Mouse (Mus musculus) heart, embryonic 14.5 days (tissue): ENCODE results near the gene Sept6. TPM values are rescaled to one million over a fixed set of nuclear protein-coding genes. Genes with fewer than 3 reads are reported as not detected.

Experiments used
- ATAC-seq: fragments of 200-750 bp; cut with Nextera tagmentation; 2 replicates; pipeline ENCODE4 v1.8.0; 2017; ENCODE audit warnings: low read depth, moderate TSS enrichment; ENCODE audit not compliant: insufficient number of reproducible peaks, insufficient read depth, low FRiP score
- H3K27ac ChIP-seq, 2 experiments: fragments of 200-500 bp in 1 of 2; fragments of 300-500 bp in 1 of 2; sonication (generic) in 1 of 2; replicated peaks in 1 of 2; 2 replicates each; pipeline ENCODE4 v1.5.1; 2012 to 2014; ENCODE audit warnings: low read depth in 2 of 2, low read length in 2 of 2, control low read depth in 1 of 2, mild to moderate bottlenecking in 1 of 2, mixed read lengths in 1 of 2; ENCODE audit not compliant: control insufficient read depth in 1 of 2, insufficient read depth in 1 of 2
- H3K27me3 ChIP-seq: fragments of 300-500 bp; sonication (generic); 2 replicates; pipeline ENCODE4 v1.6.1; 2014; ENCODE audit warnings: mild to moderate bottlenecking, low read length, control low read depth; ENCODE audit not compliant: control insufficient read depth, insufficient read depth
- H3K36me3 ChIP-seq: fragments of 300-500 bp; sonication (generic); 2 replicates; pipeline ENCODE4 v1.6.1; 2014; ENCODE audit warnings: mild to moderate bottlenecking, control low read depth, low read length, mixed read lengths; ENCODE audit not compliant: control insufficient read depth, insufficient read depth
- H3K4me1 ChIP-seq, 2 experiments: fragments of 200-500 bp in 1 of 2; fragments of 300-500 bp in 1 of 2; sonication (generic) in 1 of 2; 2 replicates each; pipeline ENCODE4 v1.6.1; 2012 to 2014; ENCODE audit warnings: low read length in 2 of 2, control low read depth in 1 of 2, mixed read lengths in 1 of 2; ENCODE audit not compliant: control insufficient read depth in 2 of 2, insufficient read depth in 2 of 2
- H3K4me2 ChIP-seq: fragments of 300-500 bp; sonication (generic); 2 replicates; pipeline ENCODE4 v1.6.1; 2014; ENCODE audit warnings: mild to moderate bottlenecking, low read length
- H3K4me3 ChIP-seq, 2 experiments: fragments of 200-500 bp in 1 of 2; fragments of 300-500 bp in 1 of 2; sonication (generic) in 1 of 2; 2 replicates each; pipeline ENCODE4 v1.5.1; 2012 to 2014; ENCODE audit warnings: low read length in 2 of 2, mild to moderate bottlenecking in 2 of 2, control low read depth in 1 of 2, low read depth in 1 of 2, moderate library complexity in 1 of 2; ENCODE audit not compliant: control insufficient read depth in 1 of 2, insufficient read depth in 1 of 2
- H3K9ac ChIP-seq: fragments of 300-500 bp; sonication (generic); 2 replicates; pipeline ENCODE4 v1.6.1; 2014; ENCODE audit warnings: mild to moderate bottlenecking, low read length
- H3K9me3 ChIP-seq: fragments of 300-500 bp; sonication (generic); 2 replicates; pipeline ENCODE4 v1.6.1; 2016; ENCODE audit warnings: low read length, control low read depth; ENCODE audit not compliant: control insufficient read depth
- WGBS: fragments of 180-500 bp; shearing (Covaris S2); extraction: QIAGEN DNeasy Blood & Tissue Kit; methylation state at CpG from one replicate; pipeline ENCODE4 v1.1.7; 2014; 5-methylcytosine and 5-hydroxymethylcytosine counted together
- polyA plus RNA-seq: library from polyadenylated mRNA; unstranded; fragments of >200 nt; fragmentation: Nextera tagmentation; extraction: Ambion mirVana; gene quantifications from 2 replicates; pipeline ENCODE4 v1.2.1, GENCODE M21; 2014

Gene Sept6
- polyA plus RNA-seq, 1 experiment from 2014 or later: 55.9 TPM

- H3K27ac ChIP-seq: no peak overlapping the region
- peaks cover 17% of the 10 kb centered on the region for H3K36me3 ChIP-seq
- H3K4me2 ChIP-seq: no peak overlapping the region
- no peak overlapping the region for H3K4me3 ChIP-seq
- 52% methylated on average over 4 of the region's 4 CpGs for WGBS
- ATAC-seq: no peak
- no peaks in the 10 kb centered on the region for H3K27me3 ChIP-seq
- no peaks in the 10 kb centered on the region for H3K9me3 ChIP-seq
- H3K4me1 ChIP-seq: peaks cover 7 to 10% of the 10 kb centered on the region in 2 experiments; a peak in 3 of 4 replicates
- H3K9ac ChIP-seq: no peak overlapping the region
These were observed 22.1 kb downstream of the Sept6 start for GRCm38 (mm10) chrX:36969501-36969900.

DNA sequence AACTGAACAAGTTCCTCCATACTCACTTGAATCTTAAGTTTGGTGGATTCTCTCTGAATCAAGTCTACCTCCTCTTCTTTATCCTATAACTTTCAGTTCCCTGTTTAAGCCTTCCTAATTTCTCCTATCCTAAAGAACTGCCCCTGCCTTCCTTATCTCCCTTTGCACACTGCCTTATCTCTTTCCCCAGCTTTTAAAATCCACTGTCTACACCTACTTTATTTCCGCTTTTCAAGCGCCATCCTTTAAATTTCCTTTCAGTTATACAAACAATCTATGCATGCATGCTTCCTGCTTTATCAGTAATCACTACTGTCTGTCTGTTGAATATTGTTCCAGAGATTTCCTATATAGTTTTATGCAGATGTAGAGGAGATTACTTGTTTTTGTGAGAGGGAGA, 34.9 kb downstream of the Sept6 start:
- ATAC-seq: no peak
- Histone ChIP-seq H3K36me3 (peaks cover 11% of the 10 kb centered on the region; the same call in 1 of the 2 replicates), H3K9me3 (no peaks in the 10 kb centered on the region), H3K27me3 (no peaks in the 10 kb centered on the region), H3K9ac (no peak overlapping the region), H3K4me1 (no peaks in the 10 kb centered on the region), H3K27ac (no peak overlapping the region), H3K4me3 (no peak overlapping the region), H3K4me2 (no peak overlapping the region)
- 56% methylated on average over 2 of the region's 2 CpGs for WGBS

GRCm38 (mm10) chrX:36941106-36941505, 50.5 kb downstream of the Sept6 start:
- no peak for ATAC-seq
- Histone ChIP-seq H3K36me3 (peaks cover 25% of the 10 kb centered on the region), H3K4me2 (no peak overlapping the region), H3K9ac (no peak overlapping the region), H3K27ac (no peak overlapping the region), H3K4me1 (no peaks in the 10 kb centered on the region), H3K4me3 (no peak overlapping the region), H3K9me3 (no peaks in the 10 kb centered on the region), H3K27me3 (no peaks in the 10 kb centered on the region)
- WGBS: 73% methylated on average over 3 of the region's 3 CpGs

GRCm38 (mm10) chrX:36939806-36940413, 51.7 kb downstream of the Sept6 start:
- no peaks in the 10 kb centered on the region for H3K9me3 ChIP-seq
- no peaks in the 10 kb centered on the region for H3K4me1 ChIP-seq
- H3K4me2 ChIP-seq: no peak overlapping the region
- H3K36me3 ChIP-seq: peaks cover 25% of the 10 kb centered on the region
- no peak overlapping the region; a peak in 1 of 4 replicates for H3K27ac ChIP-seq
- H3K27me3 ChIP-seq: no peaks in the 10 kb centered on the region
- H3K9ac ChIP-seq: no peak overlapping the region
- peak; percentile 43; the same call in 1 of the 2 replicates for ATAC-seq
- H3K4me3 ChIP-seq: no peak overlapping the region
- WGBS: 48% methylated on average over 4 of the region's 4 CpGs

- Histone ChIP-seq H3K36me3 (0 out of 2 replicates have a peak, but pooled peaks cover 11% of the 10 kb centered on the region), H3K4me3 (no peak overlapping the region), H3K27me3 (no peaks in the 10 kb centered on the region), H3K4me1 (0 out of 4 replicates have a peak, but pooled peaks cover 0 to 4% of the 10 kb centered on the region in 2 experiments), H3K4me2 (no peak overlapping the region), H3K27ac (no peak overlapping the region), H3K9ac (no peak overlapping the region), H3K9me3 (no peaks in the 10 kb centered on the region)
- ATAC-seq: no peak
- WGBS: 58% methylated on average over 7 of the region's 7 CpGs
These were observed 56.1 kb downstream of the Sept6 start for GRCm38 (mm10) chrX:36935326-36935966.

DNA sequence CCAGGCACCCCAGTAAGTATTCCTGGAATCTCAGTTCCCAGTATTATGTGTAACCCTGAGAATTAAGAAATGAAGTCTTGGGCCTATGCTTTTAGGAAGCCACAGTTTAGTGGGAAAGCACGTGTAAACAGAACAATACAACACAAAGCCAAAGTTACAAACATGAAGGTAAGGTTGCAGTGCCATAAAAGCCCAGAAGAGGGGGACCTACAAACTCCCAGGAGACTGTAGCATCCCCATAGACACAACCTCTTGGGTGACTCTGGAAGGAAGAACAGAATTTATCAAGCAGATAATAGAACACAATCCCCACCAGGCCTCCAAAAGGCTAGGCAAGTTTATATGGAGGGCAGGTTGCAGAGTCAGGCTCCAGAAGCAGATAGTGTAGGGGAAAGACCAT, 61.0 kb downstream of the Sept6 start:
- Histone ChIP-seq H3K4me2 (no peak overlapping the region), H3K4me3 (no peak overlapping the region), H3K9ac (no peak overlapping the region), H3K27me3 (no peaks in the 10 kb centered on the region), H3K4me1 (peaks cover 3 to 12% of the 10 kb centered on the region in 2 experiments; a peak in 3 of 4 replicates), H3K9me3 (no peaks in the 10 kb centered on the region), H3K36me3 (peaks cover 30% of the 10 kb centered on the region), H3K27ac (no peak overlapping the region)
- 42% methylated on average over 1 of the region's 1 CpGs for WGBS
- ATAC-seq: no peak

- Histone ChIP-seq H3K36me3 (peaks cover 31% of the 10 kb centered on the region), H3K4me2 (no peak overlapping the region), H3K4me1 (peaks cover 3 to 12% of the 10 kb centered on the region in 2 experiments; a peak in 3 of 4 replicates), H3K4me3 (no peak overlapping the region), H3K27me3 (no peaks in the 10 kb centered on the region), H3K9ac (no peak overlapping the region), H3K27ac (no peak overlapping the region), H3K9me3 (no peaks in the 10 kb centered on the region)
- WGBS: 57% methylated on average over 4 of the region's 4 CpGs
- ATAC-seq: no peak
These were observed 61.9 kb downstream of the Sept6 start for GRCm38 (mm10) chrX:36929694-36930093.
